Mouse (Mus musculus) CH12.LX (cell line): ENCODE data around the gene Nr1i3. TPM values are rescaled to one million over a fixed set of nuclear protein-coding genes. Genes with fewer than 3 reads are reported as not detected.

ENCODE experiments used
- DNase-seq: peaks from one replicate; pipeline ENCODE4 v3.0.0-alpha.2; 2013; ENCODE audit errors: extremely low read depth
- H3K27ac ChIP-seq: 2 replicates; pipeline ENCODE4 v1.5.1; 2012; ENCODE audit warnings: low read depth, mild to moderate bottlenecking, control low read depth, moderate library complexity; ENCODE audit not compliant: insufficient read depth
- H3K27me3 ChIP-seq: replicated peaks from 2 replicates; pipeline ENCODE3; 2012; ENCODE audit warnings: inconsistent platforms
- H3K36me3 ChIP-seq, 2 experiments: replicated peaks in 1 of 2; 2 replicates each; pipeline versions ENCODE3 to v1.6.1; 2012; ENCODE audit warnings: inconsistent platforms in 1 of 2, low read length in 1 of 2, mild to moderate bottlenecking in 1 of 2, mixed read lengths in 1 of 2, moderate library complexity in 1 of 2; ENCODE audit not compliant: control insufficient read depth in 1 of 2, insufficient read depth in 1 of 2
- H3K4me1 ChIP-seq, 2 experiments: 2 replicates each; pipeline ENCODE4 v1.6.1; 2012; ENCODE audit warnings: inconsistent platforms in 1 of 2, moderate library complexity in 1 of 2; ENCODE audit not compliant: insufficient read depth in 2 of 2, control insufficient read depth in 1 of 2
- H3K4me2 ChIP-seq: 2 replicates; pipeline ENCODE4 v1.6.1; 2012; ENCODE audit warnings: low read depth, mild to moderate bottlenecking, control low read depth; ENCODE audit not compliant: poor library complexity, insufficient read depth, severe bottlenecking
- H3K4me3 ChIP-seq, 3 experiments: fragments of 150-350 bp in 1 of 3; sonication (generic) in 1 of 3; replicated peaks in 1 of 3; 2 replicates each; pipeline versions ENCODE3 to v1.5.1; 2011 to 2012; ENCODE audit warnings: low read depth in 2 of 3, low read length in 2 of 3, mild to moderate bottlenecking in 2 of 3, moderate library complexity in 2 of 3, control low read depth in 1 of 3, improper control_type of control experiment in 1 of 3, inconsistent platforms in 1 of 3, mixed read lengths in 1 of 3; ENCODE audit not compliant: poor library complexity in 1 of 3
- H3K79me2 ChIP-seq: replicated peaks from 2 replicates; pipeline ENCODE4 v1.6.1; 2012; ENCODE audit warnings: mild to moderate bottlenecking, moderate library complexity; ENCODE audit not compliant: control insufficient read depth, poor library complexity, insufficient read depth, severe bottlenecking; ENCODE audit errors: extremely low read depth
- H3K9ac ChIP-seq: 2 replicates; pipeline ENCODE4 v1.6.1; 2012; ENCODE audit warnings: low read depth, mild to moderate bottlenecking, control low read depth, moderate library complexity; ENCODE audit not compliant: insufficient read depth
- H3K9me3 ChIP-seq: replicated peaks from 2 replicates; pipeline ENCODE3; 2012; ENCODE audit warnings: low read length, inconsistent platforms, mixed read lengths
- BHLHE40 ChIP-seq: IDR thresholded peaks from 2 replicates; pipeline ENCODE4 v1.6.1; 2011; ENCODE audit warnings: mild to moderate bottlenecking, low read depth, low read length, improper control_type of control experiment
- CHD1 ChIP-seq: IDR thresholded peaks from 2 replicates; pipeline ENCODE4 v1.6.1; 2012; ENCODE audit warnings: low read depth, low read length, improper control_type of control experiment, inconsistent platforms
- ELF1 ChIP-seq: IDR thresholded peaks from 2 replicates; pipeline ENCODE4 v1.6.1; 2014; ENCODE audit warnings: low read depth, mild to moderate bottlenecking, inconsistent platforms, low read length, improper control_type of control experiment
- EP300 ChIP-seq: IDR thresholded peaks from 2 replicates; pipeline ENCODE4 v1.6.1; 2011; ENCODE audit warnings: low read length, improper control_type of control experiment
- JUND ChIP-seq: conservative IDR thresholded peaks from 2 replicates; pipeline ENCODE4 v1.6.1; 2011; ENCODE audit warnings: low read depth, low read length, improper control_type of control experiment
- MAFK ChIP-seq: IDR thresholded peaks from 2 replicates; pipeline ENCODE4 v1.6.1; 2011; ENCODE audit warnings: low read length, improper control_type of control experiment; ENCODE audit not compliant: insufficient replicate concordance
- MAX ChIP-seq: IDR thresholded peaks from 2 replicates; pipeline ENCODE4 v1.6.1; 2011; ENCODE audit warnings: low read length, improper control_type of control experiment
- MAZ ChIP-seq: IDR thresholded peaks from 2 replicates; pipeline ENCODE4 v1.6.1; 2012; ENCODE audit warnings: low read depth, mild to moderate bottlenecking, inconsistent platforms, low read length, improper control_type of control experiment, moderate library complexity
- MEF2A ChIP-seq: IDR thresholded peaks from 2 replicates; pipeline ENCODE4 v1.6.1; 2014; ENCODE audit warnings: low read depth, mild to moderate bottlenecking, inconsistent platforms, low read length, improper control_type of control experiment, borderline replicate concordance
- MXI1 ChIP-seq: IDR thresholded peaks from 2 replicates; pipeline ENCODE4 v1.6.1; 2011; ENCODE audit warnings: mild to moderate bottlenecking, low read depth, low read length, improper control_type of control experiment
- NRF1 ChIP-seq: IDR thresholded peaks from 2 replicates; pipeline ENCODE4 v1.6.1; 2014; ENCODE audit warnings: low read depth, mild to moderate bottlenecking, inconsistent platforms, low read length, improper control_type of control experiment, moderate library complexity
- POLR2A ChIP-seq: IDR thresholded peaks from 2 replicates; pipeline ENCODE4 v1.6.1; 2011; ENCODE audit warnings: low read depth, mild to moderate bottlenecking, improper control_type of control experiment, low read length
- RAD21 ChIP-seq: IDR thresholded peaks from 2 replicates; pipeline ENCODE4 v1.6.1; 2011; ENCODE audit warnings: low read depth, mild to moderate bottlenecking, low read length, improper control_type of control experiment, moderate library complexity
- SIN3A ChIP-seq: IDR thresholded peaks from 2 replicates; pipeline ENCODE4 v1.6.1; 2012; ENCODE audit warnings: low read length, improper control_type of control experiment, inconsistent platforms
- SMC3 ChIP-seq: IDR thresholded peaks from 2 replicates; pipeline ENCODE4 v1.6.1; 2011; ENCODE audit warnings: low read depth, low read length, improper control_type of control experiment
- TBP ChIP-seq: conservative IDR thresholded peaks from 2 replicates; pipeline ENCODE4 v1.6.1; 2011; ENCODE audit warnings: low read depth, low read length, improper control_type of control experiment
- ZKSCAN1 ChIP-seq: IDR thresholded peaks from 2 replicates; pipeline ENCODE4 v1.6.1; 2012; ENCODE audit warnings: low read depth, inconsistent platforms, low read length, improper control_type of control experiment, borderline replicate concordance
- ZNF384 ChIP-seq: IDR thresholded peaks from 2 replicates; pipeline ENCODE4 v1.6.1; 2012; ENCODE audit warnings: low read depth, low read length, improper control_type of control experiment, inconsistent platforms
- dilution Hi-C: fragments of 300-500 bp; cut with MboI; formaldehyde crosslinking; loops from 2 replicates; pipeline ENCODE4 v1.14.3; 2020; ENCODE audit warnings: low sequenced_read_pairs; ENCODE audit not compliant: extremely low pct_unique_long_range_greater_than_20kb, extremely low pct_ligation_motif_present
- in situ Hi-C: fragments of 300-500 bp; cut with MboI; formaldehyde crosslinking; loops from 3 replicates; pipeline ENCODE4 v1.14.3; 2019; ENCODE audit warnings: low sequenced_read_pairs, low pct_ligation_motif_present, low pct_unique_long_range_greater_than_20kb, mixed read lengths
- polyA plus RNA-seq: library from polyadenylated mRNA; unstranded; fragments of >175 nt; gene quantifications from 2 replicates; pipeline ENCODE4 v1.2.1, GENCODE M21; 2012; ENCODE audit warnings: low read depth; ENCODE audit not compliant: insufficient read length
- total RNA-seq, 2 experiments: library from RNA; depleted of rRNA; stranded (reverse); fragments of 300-350 nt in 1 of 2; fragments of >200 nt in 1 of 2; gene quantifications; 2 replicates each; pipeline ENCODE4 v1.2.3; 2012 to 2014

The Nr1i3 gene
- total and polyA plus RNA-seq, 3 experiments: 0.23 to 1.2 TPM; not detected in 1

GRCm38 (mm10) chr1:171205704-171206493, 7.9 kb upstream of the Nr1i3 start:
- no peak overlapping the region for H3K9ac ChIP-seq
- no peaks in the 10 kb centered on the region for H3K36me3 ChIP-seq
- in situ Hi-C loops: no loop called here
- no peaks in the 10 kb centered on the region for H3K4me1 ChIP-seq
- H3K27me3 ChIP-seq: peaks cover 39% of the 10 kb centered on the region
- dilution Hi-C loops: no loop called here
- TF ChIP-seq BHLHE40 (no peak), MAFK (no peak), RAD21 (no peak), ZNF384 (no peak), MAZ (no peak), MXI1 (no peak)
- H3K4me2 ChIP-seq: no peak overlapping the region
- H3K27ac ChIP-seq: no peak overlapping the region
- peaks cover 5% of the 10 kb centered on the region for H3K9me3 ChIP-seq
- no peaks in the 10 kb centered on the region for H3K79me2 ChIP-seq
- no peak overlapping the region for H3K4me3 ChIP-seq
- DNase-seq: no peak

DNA sequence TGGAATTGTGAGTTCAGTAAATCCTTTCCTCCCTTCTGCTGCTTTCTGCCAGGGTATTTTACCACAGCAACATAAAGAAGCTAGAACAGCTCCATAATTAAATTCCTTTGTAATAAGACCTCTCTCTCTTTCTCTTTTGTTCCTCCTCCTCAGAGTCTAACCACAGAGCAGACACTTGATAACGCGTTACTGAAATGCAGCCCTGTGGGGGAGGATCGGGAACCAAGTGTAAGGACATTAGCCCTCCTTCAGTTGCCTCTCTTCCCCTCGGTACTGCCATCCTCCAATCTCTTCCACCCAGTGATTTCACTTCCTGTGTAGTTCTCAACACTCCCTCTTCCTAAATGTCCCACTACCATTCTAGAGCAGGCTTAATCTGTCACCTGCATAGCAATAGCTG, 4.4 kb upstream of the Nr1i3 start:
- dilution Hi-C loops (no loop called here), in situ Hi-C loops (no loop called here)
- TF ChIP-seq JUND (no peak), MAFK (no peak), ZKSCAN1 (no peak), MAX (no peak), SIN3A (no peak), TBP (no peak), EP300 (no peak), POLR2A (no peak), SMC3 (no peak), ZNF384 (no peak), NRF1 (no peak), CHD1 (no peak), ELF1 (no peak), MEF2A (no peak)
- H3K4me1 ChIP-seq: no peaks in the 10 kb centered on the region
- H3K9me3 ChIP-seq: peaks cover 5% of the 10 kb centered on the region
- no peak overlapping the region for H3K4me2 ChIP-seq
- peaks cover 33% of the 10 kb centered on the region for H3K27me3 ChIP-seq
- H3K27ac ChIP-seq: no peak overlapping the region
- H3K79me2 ChIP-seq: no peaks in the 10 kb centered on the region
- no peak for DNase-seq
- H3K36me3 ChIP-seq: no peaks in the 10 kb centered on the region
- no peak overlapping the region for H3K4me3 ChIP-seq
- H3K9ac ChIP-seq: no peak overlapping the region
